Mouse (Mus musculus): Measurements from ENCODE around the gene Ets2. TPM values are rescaled to one million over a fixed set of nuclear protein-coding genes. Genes with fewer than 3 reads are reported as not detected.

Ets2 gene
- polyA plus RNA-seq, 1 experiment from 2014 or later, result 37.0 TPM

GRCm38 (mm10) chr16:95667395-95668150 lies 34.3 kb upstream of the Ets2 start:
- no peak for ATAC-seq
- DNase-seq (ENCODE audit: low read depth, low spot score), result no peak
- no peaks in the 10 kb centered on the region for H3K27me3 ChIP-seq
- CTCF ChIA-PET, result interaction anchor here (1.2 to 1.8 kb wide), 2 partner anchors 9 kb away, joined by 3 to 8 read pairs; no protein-coding TSS in a partner anchor
- in situ Hi-C loops (cut with MboI; ENCODE audit: low pct_unique_long_range_greater_than_20kb), result no loop called here
- POLR2A ChIA-PET, result no interaction called here
- TF ChIP-seq CTCF (IDR thresholded peaks at IDR 0.05), result no peak

DNA sequence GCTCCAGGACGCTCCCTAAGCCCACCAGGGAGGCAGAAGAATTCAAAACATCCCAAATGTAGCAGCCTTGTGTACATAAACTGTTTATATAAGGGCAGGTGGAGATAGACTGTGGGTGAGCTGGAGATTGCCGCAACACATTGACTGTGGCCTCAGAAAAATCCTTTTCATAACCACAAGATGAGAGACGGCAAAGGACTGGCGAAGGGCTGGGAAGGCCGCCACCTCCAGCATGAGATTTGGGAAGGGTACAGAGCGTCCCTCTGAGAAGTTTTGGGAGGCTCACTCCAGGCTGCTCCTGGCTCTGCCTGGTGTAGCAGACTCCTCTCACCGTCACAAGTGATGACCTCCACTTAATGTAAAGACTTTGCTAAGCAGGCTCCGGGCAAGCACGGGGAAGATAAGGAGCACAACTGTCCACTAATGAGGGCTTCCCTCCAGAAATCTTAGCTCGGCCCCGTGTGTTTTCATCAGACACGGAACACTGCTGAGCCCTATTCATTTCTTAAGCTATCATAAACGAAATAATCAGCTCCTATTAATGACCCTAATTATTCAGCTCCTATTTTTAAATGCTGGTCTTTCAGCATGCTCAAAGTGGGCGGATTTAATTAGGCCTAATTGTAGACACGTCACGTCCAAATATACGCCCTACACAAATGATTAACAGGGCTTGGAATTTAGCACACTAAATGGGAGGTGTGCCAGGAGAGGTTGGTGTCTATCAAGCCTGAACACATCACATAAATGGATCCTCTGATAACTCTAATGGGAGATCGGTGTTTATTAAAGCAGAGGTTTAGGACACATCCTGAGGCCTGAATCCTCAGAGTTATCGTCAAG lies 33.5 kb upstream of the Ets2 start:
- H3K27me3 ChIP-seq, result no peaks in the 10 kb centered on the region
- ChIA-PET CTCF (interaction anchor here (1.2 to 1.9 kb wide), 3 partner anchors 8 to 21 kb away, joined by 3 to 8 read pairs (median 5); no protein-coding TSS in a partner anchor), POLR2A (no interaction called here)
- no peak for TF ChIP-seq CTCF (IDR thresholded peaks at IDR 0.05)
- in situ Hi-C loops (cut with MboI; ENCODE audit: low pct_unique_long_range_greater_than_20kb), result no loop called here
- no peak for ATAC-seq
- DNase-seq (ENCODE audit: low read depth, low spot score), result no peak

DNA sequence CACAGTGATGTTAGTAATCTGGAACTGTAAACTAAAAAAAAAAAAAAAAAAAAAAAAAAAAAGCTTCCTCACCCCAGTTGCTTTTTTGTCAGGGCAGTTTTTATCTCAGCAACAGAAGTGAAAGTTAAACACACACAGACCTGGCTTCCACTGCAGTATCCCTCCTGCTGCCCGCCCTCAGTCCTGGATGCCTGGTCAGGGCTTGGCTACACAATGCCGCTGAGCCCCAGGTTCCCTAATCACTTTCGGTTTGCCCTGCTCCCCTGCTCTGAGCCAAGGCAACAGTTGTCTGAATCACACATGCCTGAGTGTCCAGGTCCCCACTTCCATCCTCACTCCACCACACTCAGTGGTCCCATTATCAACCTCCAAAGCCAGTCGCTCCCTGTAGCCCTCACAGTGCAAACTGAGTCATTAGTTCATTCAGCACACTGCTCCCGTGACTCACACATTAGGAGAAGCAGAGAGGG lies 27.4 kb upstream of the Ets2 start:
- H3K27me3 ChIP-seq, result no peaks in the 10 kb centered on the region
- CTCF ChIA-PET, result no interaction called here
- ATAC-seq (peak; percentile 54), DNase-seq (ENCODE audit: low read depth, low spot score) (no peak)
- POLR2A ChIA-PET, result interaction anchor here (0.6 kb wide), 1 partner anchor 114 kb away, joined by 3 read pairs; no protein-coding TSS in a partner anchor
- in situ Hi-C loops (cut with MboI; ENCODE audit: low pct_unique_long_range_greater_than_20kb), result no loop called here
- no peak for TF ChIP-seq CTCF (IDR thresholded peaks at IDR 0.05)

DNA sequence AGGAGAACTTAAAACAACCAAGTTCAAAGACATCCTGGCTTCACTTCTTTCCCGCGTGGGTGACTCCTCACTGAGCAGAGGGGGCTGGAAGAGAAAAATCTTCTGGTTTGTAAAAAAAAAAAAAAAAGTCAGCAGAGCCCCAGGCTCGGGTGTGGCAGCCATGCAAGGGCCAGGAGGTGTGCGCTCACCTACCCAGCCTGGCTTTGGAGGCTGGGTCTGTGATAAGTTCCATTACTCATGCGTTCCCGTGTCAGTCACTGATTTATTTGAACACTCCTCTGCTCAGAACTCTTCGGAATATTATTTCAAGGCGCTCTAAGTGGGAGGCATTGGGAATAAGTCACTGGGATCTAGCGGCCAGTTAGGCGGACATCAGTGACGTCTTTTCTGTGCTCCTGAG lies 26.7 kb upstream of the Ets2 start:
- ChIA-PET POLR2A (no interaction called here), CTCF (no interaction called here)
- no peaks in the 10 kb centered on the region for H3K27me3 ChIP-seq
- in situ Hi-C loops (cut with MboI; ENCODE audit: low pct_unique_long_range_greater_than_20kb), result no loop called here
- no peak for TF ChIP-seq CTCF (IDR thresholded peaks at IDR 0.05)
- ATAC-seq (no peak), DNase-seq (ENCODE audit: low read depth, low spot score) (no peak)

GRCm38 (mm10) chr16:95676668-95677067 lies 25.2 kb upstream of the Ets2 start:
- POLR2A ChIA-PET, result no interaction called here
- CTCF ChIA-PET, result interaction anchor here (1.0 to 1.6 kb wide), 4 partner anchors 9 to 14 kb away, joined by 3 to 5 read pairs (median 4); no protein-coding TSS in a partner anchor
- in situ Hi-C loops (cut with MboI; ENCODE audit: low pct_unique_long_range_greater_than_20kb), result no loop called here
- TF ChIP-seq CTCF (IDR thresholded peaks at IDR 0.05), result no peak
- ATAC-seq, result no peak
- H3K27me3 ChIP-seq, result no peaks in the 10 kb centered on the region
- no peak for DNase-seq (ENCODE audit: low read depth, low spot score)

- ATAC-seq, result no peak
- H3K27me3 ChIP-seq, result no peaks in the 10 kb centered on the region
- no peak for TF ChIP-seq CTCF (IDR thresholded peaks at IDR 0.05)
- CTCF ChIA-PET, result no interaction called here
- POLR2A ChIA-PET, result no interaction called here
- DNase-seq (ENCODE audit: low read depth, low spot score), result no peak
- in situ Hi-C loops (cut with MboI; ENCODE audit: low pct_unique_long_range_greater_than_20kb), result no loop called here
Measured at GRCm38 (mm10) chr16:95682431-95682892, 19.4 kb upstream of the Ets2 start.

- POLR2A ChIA-PET, result no interaction called here
- CTCF ChIA-PET, result interaction anchor here (1.0 kb wide), 1 partner anchor 9 kb away, joined by 4 read pairs; no protein-coding TSS in a partner anchor
- in situ Hi-C loops (cut with MboI; ENCODE audit: low pct_unique_long_range_greater_than_20kb), result no loop called here
- DNase-seq (ENCODE audit: low read depth, low spot score) (no peak), ATAC-seq (no peak)
- no peak for TF ChIP-seq CTCF (IDR thresholded peaks at IDR 0.05)
- H3K27me3 ChIP-seq, result no peaks in the 10 kb centered on the region
Measured at GRCm38 (mm10) chr16:95685807-95686206, 16.1 kb upstream of the Ets2 start.

- TF ChIP-seq CTCF (IDR thresholded peaks at IDR 0.05), result no peak
- ChIA-PET CTCF (no interaction called here), POLR2A (no interaction called here)
- H3K27me3 ChIP-seq, result no peaks in the 10 kb centered on the region
- in situ Hi-C loops (cut with MboI; ENCODE audit: low pct_unique_long_range_greater_than_20kb), result no loop called here
- ATAC-seq (no peak), DNase-seq (ENCODE audit: low read depth, low spot score) (no peak)
Measured at GRCm38 (mm10) chr16:95686246-95686645, 15.6 kb upstream of the Ets2 start.

GRCm38 (mm10) chr16:95686901-95687300 lies 15.0 kb upstream of the Ets2 start:
- ATAC-seq (no peak), DNase-seq (ENCODE audit: low read depth, low spot score) (no peak)
- CTCF ChIA-PET, result no interaction called here
- TF ChIP-seq CTCF (IDR thresholded peaks at IDR 0.05), result no peak
- H3K27me3 ChIP-seq, result no peaks in the 10 kb centered on the region
- POLR2A ChIA-PET, result no interaction called here
- in situ Hi-C loops (cut with MboI; ENCODE audit: low pct_unique_long_range_greater_than_20kb), result no loop called here

DNA sequence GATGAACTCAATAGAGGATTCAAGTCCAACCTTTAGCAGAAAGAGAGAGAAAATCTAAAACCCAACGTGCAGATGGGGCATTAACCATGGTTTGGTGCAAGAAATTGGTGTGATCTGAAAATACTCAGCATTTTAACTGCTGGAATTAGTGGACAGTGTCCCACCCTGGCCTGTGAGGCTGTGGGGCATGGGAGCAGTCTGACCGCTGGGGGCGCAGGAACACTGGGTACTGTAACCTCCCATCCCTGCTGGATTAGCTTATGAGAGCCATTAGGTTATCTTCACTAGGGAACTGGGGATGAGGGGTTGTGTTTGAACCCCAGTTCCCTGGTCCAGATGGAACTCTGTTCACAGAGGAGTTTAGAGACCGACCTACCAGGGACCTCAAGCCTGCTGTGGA lies 13.9 kb upstream of the Ets2 start:
- ChIA-PET POLR2A (interaction anchor here (2.0 kb wide), 1 partner anchor 13 kb away, joined by 4 read pairs; the partner anchor contains the start of gene Ets2), CTCF (interaction anchor here (1.1 kb wide), 1 partner anchor 11 kb away, joined by 5 read pairs; no protein-coding TSS in a partner anchor)
- DNase-seq (ENCODE audit: low read depth, low spot score) (no peak), ATAC-seq (no peak)
- in situ Hi-C loops (cut with MboI; ENCODE audit: low pct_unique_long_range_greater_than_20kb), result no loop called here
- no peaks in the 10 kb centered on the region for H3K27me3 ChIP-seq
- no peak for TF ChIP-seq CTCF (IDR thresholded peaks at IDR 0.05)

DNA sequence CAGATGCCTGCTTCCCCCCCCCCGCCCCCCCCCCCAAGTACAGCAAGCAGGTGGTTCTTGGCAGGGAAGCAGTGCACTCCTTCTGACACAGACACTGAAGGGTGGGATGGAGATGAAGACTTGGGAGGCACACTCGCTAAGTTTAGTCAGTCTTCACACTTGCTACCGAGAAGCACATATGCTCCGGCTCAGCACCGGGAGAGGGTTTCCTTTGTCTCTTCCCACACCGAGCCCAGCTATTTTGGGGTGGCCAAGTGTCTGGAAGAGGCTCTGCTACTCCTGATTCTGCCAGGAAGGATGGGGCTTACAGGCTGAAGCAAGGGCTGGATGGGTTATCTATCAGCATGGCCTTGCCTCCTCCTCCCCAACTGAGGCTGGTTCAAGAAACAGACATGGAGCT lies 5.3 kb upstream of the Ets2 start:
- ATAC-seq, result no peak
- no peak for TF ChIP-seq CTCF (IDR thresholded peaks at IDR 0.05)
- no peaks in the 10 kb centered on the region for H3K27me3 ChIP-seq
- ChIA-PET POLR2A (no interaction called here), CTCF (no interaction called here)
- in situ Hi-C loops (cut with MboI; ENCODE audit: low pct_unique_long_range_greater_than_20kb), result no loop called here
- DNase-seq (ENCODE audit: low read depth, low spot score), result no peak
